Mouse (Mus musculus) CH12.LX (cell line): ENCODE measurements at regions not wholly inside any gene's neighbourhood (a gene's known extent, or its start where the extent isn't known, plus 50 kb on each side); places are given as distances from the start of the nearest gene placed in this dataset.

Experiments
- DNase-seq: peaks from one replicate; pipeline ENCODE4 v3.0.0-alpha.2; 2013; ENCODE audit errors: extremely low read depth
- H3K27ac ChIP-seq: 2 replicates; pipeline ENCODE4 v1.5.1; 2012; ENCODE audit warnings: low read depth, mild to moderate bottlenecking, control low read depth, moderate library complexity; ENCODE audit not compliant: insufficient read depth
- H3K27me3 ChIP-seq: replicated peaks from 2 replicates; pipeline ENCODE3; 2012; ENCODE audit warnings: inconsistent platforms
- H3K36me3 ChIP-seq, 2 experiments: replicated peaks in 1 of 2; 2 replicates each; pipeline versions ENCODE3 to v1.6.1; 2012; ENCODE audit warnings: inconsistent platforms in 1 of 2, low read length in 1 of 2, mild to moderate bottlenecking in 1 of 2, mixed read lengths in 1 of 2, moderate library complexity in 1 of 2; ENCODE audit not compliant: control insufficient read depth in 1 of 2, insufficient read depth in 1 of 2
- H3K4me1 ChIP-seq, 2 experiments: 2 replicates each; pipeline ENCODE4 v1.6.1; 2012; ENCODE audit warnings: inconsistent platforms in 1 of 2, moderate library complexity in 1 of 2; ENCODE audit not compliant: insufficient read depth in 2 of 2, control insufficient read depth in 1 of 2
- H3K4me2 ChIP-seq: 2 replicates; pipeline ENCODE4 v1.6.1; 2012; ENCODE audit warnings: low read depth, mild to moderate bottlenecking, control low read depth; ENCODE audit not compliant: poor library complexity, insufficient read depth, severe bottlenecking
- H3K4me3 ChIP-seq, 3 experiments: fragments of 150-350 bp in 1 of 3; sonication (generic) in 1 of 3; replicated peaks in 1 of 3; 2 replicates each; pipeline versions ENCODE3 to v1.5.1; 2011 to 2012; ENCODE audit warnings: low read depth in 2 of 3, low read length in 2 of 3, mild to moderate bottlenecking in 2 of 3, moderate library complexity in 2 of 3, control low read depth in 1 of 3, improper control_type of control experiment in 1 of 3, inconsistent platforms in 1 of 3, mixed read lengths in 1 of 3; ENCODE audit not compliant: poor library complexity in 1 of 3
- H3K79me2 ChIP-seq: replicated peaks from 2 replicates; pipeline ENCODE4 v1.6.1; 2012; ENCODE audit warnings: mild to moderate bottlenecking, moderate library complexity; ENCODE audit not compliant: control insufficient read depth, poor library complexity, insufficient read depth, severe bottlenecking; ENCODE audit errors: extremely low read depth
- H3K9ac ChIP-seq: 2 replicates; pipeline ENCODE4 v1.6.1; 2012; ENCODE audit warnings: low read depth, mild to moderate bottlenecking, control low read depth, moderate library complexity; ENCODE audit not compliant: insufficient read depth
- H3K9me3 ChIP-seq: replicated peaks from 2 replicates; pipeline ENCODE3; 2012; ENCODE audit warnings: low read length, inconsistent platforms, mixed read lengths
- BHLHE40 ChIP-seq: IDR thresholded peaks from 2 replicates; pipeline ENCODE4 v1.6.1; 2011; ENCODE audit warnings: mild to moderate bottlenecking, low read depth, low read length, improper control_type of control experiment
- CHD1 ChIP-seq: IDR thresholded peaks from 2 replicates; pipeline ENCODE4 v1.6.1; 2012; ENCODE audit warnings: low read depth, low read length, improper control_type of control experiment, inconsistent platforms
- E2F4 ChIP-seq: IDR thresholded peaks from 2 replicates; pipeline ENCODE4 v1.6.1; 2011; ENCODE audit warnings: low read depth, low read length, improper control_type of control experiment; ENCODE audit not compliant: insufficient replicate concordance
- EP300 ChIP-seq: IDR thresholded peaks from 2 replicates; pipeline ENCODE4 v1.6.1; 2011; ENCODE audit warnings: low read length, improper control_type of control experiment
- ETS1 ChIP-seq: conservative IDR thresholded peaks from 2 replicates; pipeline ENCODE4 v1.6.1; 2012; ENCODE audit warnings: low read depth, mild to moderate bottlenecking, inconsistent platforms, low read length, improper control_type of control experiment, moderate library complexity
- GABPA ChIP-seq: IDR thresholded peaks from 2 replicates; pipeline ENCODE4 v1.6.1; 2012; ENCODE audit warnings: low read depth, low read length, improper control_type of control experiment, inconsistent platforms; ENCODE audit not compliant: insufficient replicate concordance
- IRF4 ChIP-seq: IDR thresholded peaks from 2 replicates; pipeline ENCODE4 v1.6.1; 2014; ENCODE audit warnings: low read depth, mild to moderate bottlenecking, inconsistent platforms, low read length, improper control_type of control experiment
- MAX ChIP-seq: IDR thresholded peaks from 2 replicates; pipeline ENCODE4 v1.6.1; 2011; ENCODE audit warnings: low read length, improper control_type of control experiment
- MAZ ChIP-seq: IDR thresholded peaks from 2 replicates; pipeline ENCODE4 v1.6.1; 2012; ENCODE audit warnings: low read depth, mild to moderate bottlenecking, inconsistent platforms, low read length, improper control_type of control experiment, moderate library complexity
- NRF1 ChIP-seq: IDR thresholded peaks from 2 replicates; pipeline ENCODE4 v1.6.1; 2014; ENCODE audit warnings: low read depth, mild to moderate bottlenecking, inconsistent platforms, low read length, improper control_type of control experiment, moderate library complexity
- PAX5 ChIP-seq: IDR thresholded peaks from 2 replicates; pipeline ENCODE4 v1.6.1; 2012; ENCODE audit warnings: low read length, inconsistent platforms, mixed read lengths
- SIN3A ChIP-seq: IDR thresholded peaks from 2 replicates; pipeline ENCODE4 v1.6.1; 2012; ENCODE audit warnings: low read length, improper control_type of control experiment, inconsistent platforms
- TCF12 ChIP-seq: IDR thresholded peaks from 2 replicates; pipeline ENCODE4 v1.6.1; 2014; ENCODE audit warnings: low read depth, mild to moderate bottlenecking, inconsistent platforms, low read length, improper control_type of control experiment
- UBTF ChIP-seq: IDR thresholded peaks from 2 replicates; pipeline ENCODE4 v1.6.1; 2012; ENCODE audit warnings: low read depth, mild to moderate bottlenecking, inconsistent platforms, low read length, improper control_type of control experiment, moderate library complexity
- USF2 ChIP-seq: conservative IDR thresholded peaks from 2 replicates; pipeline ENCODE4 v1.6.1; 2011; ENCODE audit warnings: low read depth, low read length, improper control_type of control experiment
- ZC3H11A ChIP-seq: IDR thresholded peaks from 2 replicates; pipeline ENCODE4 v1.6.1; 2012; ENCODE audit warnings: low read depth, mild to moderate bottlenecking, inconsistent platforms, low read length, improper control_type of control experiment
- ZKSCAN1 ChIP-seq: IDR thresholded peaks from 2 replicates; pipeline ENCODE4 v1.6.1; 2012; ENCODE audit warnings: low read depth, inconsistent platforms, low read length, improper control_type of control experiment, borderline replicate concordance
- ZNF384 ChIP-seq: IDR thresholded peaks from 2 replicates; pipeline ENCODE4 v1.6.1; 2012; ENCODE audit warnings: low read depth, low read length, improper control_type of control experiment, inconsistent platforms
- dilution Hi-C: fragments of 300-500 bp; cut with MboI; formaldehyde crosslinking; loops from 2 replicates; pipeline ENCODE4 v1.14.3; 2020; ENCODE audit warnings: low sequenced_read_pairs; ENCODE audit not compliant: extremely low pct_unique_long_range_greater_than_20kb, extremely low pct_ligation_motif_present
- in situ Hi-C: fragments of 300-500 bp; cut with MboI; formaldehyde crosslinking; loops from 3 replicates; pipeline ENCODE4 v1.14.3; 2019; ENCODE audit warnings: low sequenced_read_pairs, low pct_ligation_motif_present, low pct_unique_long_range_greater_than_20kb, mixed read lengths

DNA sequence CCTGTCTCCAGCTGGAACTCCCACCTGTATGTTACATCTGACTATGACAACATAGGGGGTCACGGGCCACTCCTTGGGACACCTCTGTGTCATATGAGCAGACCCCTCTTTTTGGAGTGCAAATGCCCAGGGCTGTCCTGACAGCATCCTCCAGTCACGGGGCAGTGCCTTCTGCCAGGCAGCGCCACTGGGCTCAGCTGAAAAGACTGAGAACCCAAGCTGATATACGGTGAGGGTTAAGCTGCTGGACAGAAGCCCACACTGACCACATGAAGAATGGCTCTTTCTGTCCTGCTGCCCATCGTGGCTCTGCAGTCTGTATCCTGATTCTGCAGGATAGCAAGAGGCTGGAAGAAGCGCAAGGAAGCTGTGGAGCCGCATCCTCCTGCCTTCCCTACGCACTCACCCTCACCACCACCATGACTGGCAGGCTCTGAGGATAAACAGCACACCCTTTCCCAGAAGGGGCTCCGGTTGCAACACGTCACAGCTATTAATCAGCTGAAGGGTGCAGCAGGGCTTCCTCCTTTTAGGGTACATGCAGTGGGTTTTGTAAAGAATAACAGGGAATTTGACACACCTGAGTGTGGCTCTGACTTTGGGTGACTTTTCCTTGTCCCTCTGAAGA lies 93.9 kb upstream of the Arntl start:
- Histone ChIP-seq H3K27ac (no peak overlapping the region), H3K4me3 (no peak overlapping the region), H3K9me3 (peaks cover 3% of the 10 kb centered on the region), H3K36me3 (no peaks in the 10 kb centered on the region), H3K4me1 (no peaks in the 10 kb centered on the region), H3K9ac (no peak overlapping the region), H3K27me3 (no peaks in the 10 kb centered on the region), H3K79me2 (no peaks in the 10 kb centered on the region), H3K4me2 (no peak overlapping the region)
- TF ChIP-seq GABPA (no peak), NRF1 (no peak), BHLHE40 (no peak), PAX5 (no peak), ZKSCAN1 (no peak), TCF12 (no peak), ZC3H11A (no peak), IRF4 (no peak), ZNF384 (no peak), CHD1 (no peak), EP300 (no peak), UBTF (no peak), MAX (no peak), E2F4 (no peak), SIN3A (no peak), ETS1 (no peak), USF2 (no peak)
- DNase-seq: no peak
- dilution Hi-C loops (no loop called here), in situ Hi-C loops (no loop called here)

DNA sequence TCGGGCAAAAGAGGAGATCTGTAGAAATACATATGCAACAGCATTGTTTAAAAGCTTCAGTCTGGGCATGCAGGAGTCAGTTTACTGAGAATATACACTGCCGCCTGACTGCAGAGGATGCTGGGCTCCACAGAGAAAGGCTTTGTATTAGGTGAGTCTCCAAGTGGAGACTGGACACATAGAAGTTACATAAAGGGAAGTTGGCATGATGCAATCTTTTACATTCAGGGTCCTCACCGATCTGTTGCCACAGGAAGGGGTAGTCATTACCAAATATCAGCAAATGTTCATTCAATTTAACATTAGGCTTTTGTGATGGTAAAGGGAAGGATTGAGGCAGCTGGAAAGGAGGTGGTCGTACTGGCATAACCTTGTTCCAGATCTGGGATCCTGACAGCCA lies 89.7 kb upstream of the Arntl start:
- H3K9me3 ChIP-seq: peaks cover 3% of the 10 kb centered on the region
- H3K27ac ChIP-seq: no peak overlapping the region
- H3K4me2 ChIP-seq: no peak overlapping the region
- no peaks in the 10 kb centered on the region for H3K36me3 ChIP-seq
- no peak overlapping the region for H3K4me3 ChIP-seq
- no peak overlapping the region for H3K9ac ChIP-seq
- in situ Hi-C loops (no loop called here), dilution Hi-C loops (no loop called here)
- no peaks in the 10 kb centered on the region for H3K27me3 ChIP-seq
- DNase-seq: no peak
- H3K79me2 ChIP-seq: no peaks in the 10 kb centered on the region
- H3K4me1 ChIP-seq: no peaks in the 10 kb centered on the region
- TF ChIP-seq MAZ (no peak), CHD1 (no peak)
